Mouse (Mus musculus) stomach, postnatal 0 days (tissue): ENCODE results near the gene Bsn. TPM values are rescaled to one million over a fixed set of nuclear protein-coding genes. Genes with fewer than 3 reads are reported as not detected.

ENCODE experiments used
- ATAC-seq: fragments of 200-750 bp; cut with Nextera tagmentation; 2 replicates; pipeline ENCODE4 v1.8.0; 2017; ENCODE audit not compliant: low FRiP score, low TSS enrichment
- DNase-seq: peaks from one replicate; pipeline ENCODE4 v3.0.0-alpha.2; 2016; ENCODE audit warnings: low spot score
- H3K27ac ChIP-seq: fragments of 300-500 bp; sonication (generic); replicated peaks from 2 replicates; pipeline ENCODE4 v1.5.1; 2014; ENCODE audit warnings: mild to moderate bottlenecking, control low read depth
- H3K27me3 ChIP-seq: fragments of 300-500 bp; sonication (generic); 2 replicates; pipeline ENCODE4 v1.6.1; 2014; ENCODE audit warnings: low read length; ENCODE audit not compliant: control insufficient read depth, insufficient read depth
- H3K36me3 ChIP-seq: fragments of 300-500 bp; sonication (generic); 2 replicates; pipeline ENCODE4 v1.6.1; 2014; ENCODE audit warnings: low read length, mixed read lengths; ENCODE audit not compliant: control insufficient read depth, insufficient read depth
- H3K4me1 ChIP-seq: fragments of 300-500 bp; sonication (generic); replicated peaks from 2 replicates; pipeline ENCODE4 v1.6.1; 2014; ENCODE audit warnings: antibody characterized with exemption; ENCODE audit not compliant: control insufficient read depth, insufficient read depth
- H3K4me2 ChIP-seq: fragments of 300-500 bp; sonication (generic); replicated peaks from 2 replicates; pipeline ENCODE4 v1.6.1; 2014; ENCODE audit warnings: low read depth, mild to moderate bottlenecking, control low read depth, moderate library complexity
- H3K4me3 ChIP-seq: fragments of 300-500 bp; sonication (generic); 2 replicates; pipeline ENCODE4 v1.5.1; 2014; ENCODE audit warnings: low read depth, low read length, control low read depth
- H3K9ac ChIP-seq: fragments of 300-500 bp; sonication (generic); 2 replicates; pipeline ENCODE4 v1.6.1; 2014; ENCODE audit warnings: mild to moderate bottlenecking, low read length, control low read depth, mixed read lengths
- H3K9me3 ChIP-seq: fragments of 300-500 bp; sonication (generic); 2 replicates; pipeline ENCODE4 v1.6.1; 2016; ENCODE audit warnings: low read length; ENCODE audit not compliant: control insufficient read depth
- CTCF ChIP-seq: IDR thresholded peaks from 2 replicates; pipeline ENCODE4 v1.5.1; 2016; ENCODE audit warnings: antibody characterized with exemption, low read depth, mild to moderate bottlenecking, moderate library complexity
- EP300 ChIP-seq: optimal IDR thresholded peaks from 2 replicates; pipeline ENCODE3; 2016; ENCODE audit warnings: antibody characterized with exemption
- WGBS: fragments of 180-500 bp; shearing (Covaris S2); extraction: QIAGEN DNeasy Blood & Tissue Kit; methylation state at CpG from one replicate; pipeline ENCODE4 v1.1.7; 2014; 5-methylcytosine and 5-hydroxymethylcytosine counted together
- polyA plus RNA-seq: library from polyadenylated mRNA; unstranded; fragments of >200 nt; fragmentation: Nextera tagmentation; extraction: Ambion mirVana; gene quantifications from 2 replicates; pipeline ENCODE4 v1.2.1, GENCODE M21; 2015

The Bsn gene
- polyA plus RNA-seq, 1 experiment from 2014 or later = 1.6 TPM

DNA sequence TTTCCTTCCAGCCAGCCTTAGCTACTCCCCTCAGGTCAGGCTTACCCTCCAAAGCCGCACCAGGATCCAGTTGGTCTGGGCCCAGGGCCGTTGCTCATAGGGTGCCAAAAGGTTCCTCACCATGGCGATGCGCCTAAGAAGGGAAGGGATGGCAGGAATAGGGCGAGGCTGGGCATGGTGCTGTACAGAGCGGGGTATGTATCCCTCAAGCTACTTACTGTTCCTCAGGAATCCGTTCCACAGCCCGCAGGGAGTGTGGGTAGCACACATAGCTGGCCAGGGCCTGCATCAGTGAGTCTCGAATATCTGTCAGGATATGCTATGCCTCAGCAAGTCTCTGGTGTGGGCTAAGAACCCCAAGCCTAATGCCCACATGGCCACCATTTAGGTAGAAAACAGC lies 131.9 kb downstream of the Bsn start:
- H3K9ac ChIP-seq = no peak overlapping the region
- H3K36me3 ChIP-seq = peaks cover 19% of the 10 kb centered on the region
- H3K27me3 ChIP-seq = no peaks in the 10 kb centered on the region
- ATAC-seq = no peak
- no peak overlapping the region for H3K27ac ChIP-seq
- no peak overlapping the region for H3K4me3 ChIP-seq
- peak; percentile 13 for DNase-seq
- H3K4me1 ChIP-seq = 0 out of 2 replicates have a peak, but pooled peaks cover under 1% of the 10 kb centered on the region
- H3K4me2 ChIP-seq = no peak overlapping the region
- 94% methylated on average over 9 of the region's 9 CpGs for WGBS
- H3K9me3 ChIP-seq = no peaks in the 10 kb centered on the region
- TF ChIP-seq CTCF (no peak), EP300 (no peak)

DNA sequence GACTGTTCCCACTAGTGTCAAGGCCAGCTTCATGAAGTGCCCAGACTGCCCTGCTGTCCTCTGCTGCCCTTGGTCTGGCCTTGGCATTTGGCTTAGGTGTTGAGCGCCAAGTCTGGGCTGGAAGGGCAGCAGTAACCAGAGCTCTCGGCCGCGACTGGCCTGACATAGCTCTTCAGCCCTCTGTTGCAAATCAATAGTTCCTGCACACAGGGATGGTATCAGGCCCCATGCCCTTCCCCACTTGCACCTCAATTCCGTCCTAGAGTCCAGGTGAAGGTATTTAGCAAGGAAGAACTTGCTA lies 133.0 kb downstream of the Bsn start:
- ATAC-seq (no peak), DNase-seq (peak; percentile 13)
- no peak overlapping the region for H3K4me3 ChIP-seq
- no peak overlapping the region for H3K27ac ChIP-seq
- no peaks in the 10 kb centered on the region for H3K9me3 ChIP-seq
- no peak overlapping the region for H3K4me2 ChIP-seq
- H3K9ac ChIP-seq = no peak overlapping the region
- no peak for TF ChIP-seq EP300
- no peak for TF ChIP-seq CTCF
- 0 out of 2 replicates have a peak, but pooled peaks cover 4% of the 10 kb centered on the region for H3K4me1 ChIP-seq
- no peaks in the 10 kb centered on the region for H3K27me3 ChIP-seq
- WGBS = 90% methylated on average over 5 of the region's 5 CpGs
- H3K36me3 ChIP-seq = peaks cover 16% of the 10 kb centered on the region

DNA sequence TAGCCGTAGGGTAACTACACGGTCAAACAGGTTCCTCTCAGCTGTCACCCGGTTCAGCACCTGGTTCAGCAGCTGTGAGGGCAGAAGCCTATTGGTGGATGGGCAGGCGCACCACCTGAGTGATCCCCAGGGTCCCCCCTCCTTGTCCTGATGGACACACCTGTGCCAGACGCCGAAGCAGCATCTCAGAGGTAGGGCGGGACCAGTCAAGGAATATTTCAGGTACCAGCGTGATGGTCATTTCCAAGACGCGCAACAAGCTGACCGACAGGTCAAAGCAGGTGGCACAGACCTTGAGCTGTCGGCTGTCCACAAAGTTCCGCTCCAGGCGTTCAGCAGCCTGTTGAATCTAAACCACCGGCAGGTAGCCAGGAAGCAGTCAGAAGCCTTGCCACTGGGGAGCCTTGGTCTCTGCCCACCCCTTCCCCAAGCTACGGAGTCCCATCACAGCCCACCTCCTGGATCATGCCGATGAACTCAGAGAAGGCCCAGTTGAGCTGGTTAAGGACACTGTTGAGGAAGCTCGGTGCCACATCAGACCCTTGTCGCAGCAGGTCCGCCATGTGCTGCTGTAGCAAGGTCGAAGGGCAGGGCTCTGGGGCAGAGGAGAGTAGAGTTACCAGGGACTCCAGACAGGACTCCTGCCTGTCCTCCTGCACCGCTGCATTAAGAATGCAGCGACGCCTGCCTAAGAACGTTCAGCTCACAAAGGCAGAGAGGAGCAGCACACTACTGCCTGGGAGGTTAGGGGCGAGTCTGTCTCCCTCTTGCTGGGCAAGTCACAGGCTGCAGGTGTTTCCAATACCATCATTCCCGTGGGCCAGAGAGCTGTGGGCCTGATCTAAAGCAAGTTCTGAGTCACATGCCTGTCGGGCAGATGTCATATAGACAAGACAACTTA lies 133.6 kb downstream of the Bsn start:
- DNase-seq = no peak
- 79% methylated on average over 28 of the region's 28 CpGs for WGBS
- no peak overlapping the region for H3K9ac ChIP-seq
- H3K4me1 ChIP-seq = 0 out of 2 replicates have a peak, but pooled peaks cover 4% of the 10 kb centered on the region
- H3K4me2 ChIP-seq = no peak overlapping the region
- no peak overlapping the region for H3K27ac ChIP-seq
- no peak for TF ChIP-seq EP300
- TF ChIP-seq CTCF = no peak
- H3K9me3 ChIP-seq = no peaks in the 10 kb centered on the region
- no peak for ATAC-seq
- H3K36me3 ChIP-seq = peaks cover 18% of the 10 kb centered on the region
- H3K4me3 ChIP-seq = no peak overlapping the region
- H3K27me3 ChIP-seq = no peaks in the 10 kb centered on the region

DNA sequence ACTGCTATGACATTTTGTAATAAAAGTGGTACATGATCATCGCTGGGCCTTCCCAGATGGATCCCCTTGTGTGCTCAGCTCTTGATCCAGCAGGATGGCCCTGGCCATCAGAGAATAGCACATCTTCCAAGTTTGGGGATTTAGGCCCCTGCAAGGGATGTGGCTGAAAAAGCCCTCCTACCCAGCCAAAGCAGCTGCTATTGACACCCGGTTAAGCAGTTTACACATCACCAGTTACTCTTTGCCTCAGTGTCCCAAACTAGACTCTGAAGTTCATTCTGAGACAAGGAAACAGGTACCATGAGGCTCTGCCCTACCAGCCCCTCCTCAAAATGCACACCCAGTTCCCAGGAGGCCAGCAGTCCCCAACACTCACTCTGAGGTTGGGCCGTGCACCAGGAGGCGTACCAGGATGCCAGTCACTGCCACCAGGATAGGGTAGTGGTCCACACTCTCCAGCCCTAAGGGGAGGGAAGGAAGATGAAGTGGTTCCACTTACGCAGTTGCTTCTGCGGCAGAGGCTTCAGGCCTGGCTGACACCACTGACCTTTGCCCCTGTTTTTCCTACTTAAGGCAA lies 134.4 kb downstream of the Bsn start:
- H3K36me3 ChIP-seq = peaks cover 21% of the 10 kb centered on the region; the same call in 1 of the 2 replicates
- no peak overlapping the region for H3K9ac ChIP-seq

DNA sequence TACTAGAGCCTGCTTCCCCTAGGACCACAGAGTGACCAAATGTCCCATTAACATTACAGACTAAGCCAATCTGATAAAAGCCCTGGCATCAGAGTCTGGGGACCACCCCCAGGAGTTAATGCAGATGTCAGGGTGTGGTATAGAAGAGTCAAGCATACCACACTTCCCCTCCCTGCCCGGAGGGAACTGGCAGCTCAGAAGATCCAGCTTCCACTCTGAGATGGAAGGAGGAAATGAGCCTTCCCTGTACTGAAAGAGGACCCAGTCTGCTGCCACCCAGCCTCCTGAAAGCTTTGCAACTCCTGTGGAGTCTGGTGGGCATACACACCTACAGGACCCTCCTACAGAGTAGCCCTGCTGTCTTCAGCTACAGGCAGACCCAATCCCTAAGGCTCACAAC lies 135.1 kb downstream of the Bsn start:
- no peak for DNase-seq
- 77% methylated on average over 1 of the region's 1 CpGs for WGBS
- ATAC-seq = no peak
- H3K4me1 ChIP-seq = 0 out of 2 replicates have a peak, but pooled peaks cover 4% of the 10 kb centered on the region
- no peak for TF ChIP-seq CTCF
- TF ChIP-seq EP300 = no peak
- no peak overlapping the region for H3K9ac ChIP-seq
- H3K36me3 ChIP-seq = peaks cover 21% of the 10 kb centered on the region; the same call in 1 of the 2 replicates
- H3K9me3 ChIP-seq = no peaks in the 10 kb centered on the region
- H3K27me3 ChIP-seq = no peaks in the 10 kb centered on the region
- H3K27ac ChIP-seq = no peak overlapping the region
- no peak overlapping the region for H3K4me2 ChIP-seq
- H3K4me3 ChIP-seq = no peak overlapping the region

More for the DNA sequence above, 134.4 kb downstream of the Bsn start:
- TF ChIP-seq EP300 (no peak), CTCF (no peak)
- Histone ChIP-seq H3K27ac (no peak overlapping the region), H3K4me2 (no peak overlapping the region), H3K27me3 (no peaks in the 10 kb centered on the region), H3K9me3 (no peaks in the 10 kb centered on the region), H3K4me3 (no peak overlapping the region), H3K4me1 (0 out of 2 replicates have a peak, but pooled peaks cover 4% of the 10 kb centered on the region)
- no peak for DNase-seq
- WGBS = 85% methylated on average over 6 of the region's 6 CpGs
- no peak for ATAC-seq
